Mouse (Mus musculus) retina, postnatal 7 days (tissue): ENCODE measurements around the gene Txndc2.
"Not testable (repeated sequence)": the region's sequence is repeated elsewhere in the genome, so short reads cannot be mapped to it uniquely, and the experiment has no call there.

Experiments used
- DNase-seq: peaks from one replicate; pipeline ENCODE4 v3.0.0-alpha.2; 2012; ENCODE audit warnings: low read depth, low spot score

The Txndc2 gene

GRCm38 (mm10) chr17:65656076-65656475, 14.1 kb upstream of the Txndc2 start:
- no peak for DNase-seq

GRCm38 (mm10) chr17:65655608-65656007, 13.6 kb upstream of the Txndc2 start:
- DNase-seq, result no peak

DNA sequence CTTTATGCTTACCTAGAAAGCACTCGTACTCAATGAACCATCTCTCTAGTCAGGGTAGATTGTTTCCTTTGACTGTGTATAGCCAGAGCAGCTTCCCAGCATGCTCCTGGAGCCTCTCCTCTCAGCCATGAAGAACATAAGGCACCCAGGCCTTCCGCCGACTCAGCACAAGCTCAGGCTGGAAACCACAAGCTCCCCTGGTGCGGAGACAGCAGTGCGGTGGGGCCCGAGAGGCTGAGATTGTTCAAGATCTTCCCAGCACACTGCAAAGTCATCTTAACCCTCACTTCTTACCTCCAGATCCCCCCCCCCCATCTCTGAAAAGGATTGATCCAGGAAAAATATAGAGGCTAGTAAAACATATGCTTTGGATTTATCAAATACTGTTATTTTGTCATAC, 8.6 kb upstream of the Txndc2 start:
- DNase-seq, result no peak

DNA sequence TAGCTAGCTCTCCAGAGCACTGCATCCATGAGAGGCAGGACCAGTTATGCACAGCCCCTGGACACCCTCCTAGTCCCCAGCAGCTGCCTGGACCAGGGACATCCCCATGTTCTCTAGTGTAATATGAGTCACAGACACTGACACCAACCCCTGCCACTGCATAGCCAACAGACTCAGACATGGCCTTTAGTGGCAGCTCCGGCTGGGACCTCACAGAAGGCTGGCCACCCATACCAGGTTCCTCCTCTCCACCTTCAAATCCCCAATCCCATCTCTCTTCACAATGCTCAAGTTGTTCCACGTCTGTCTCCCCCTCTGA, 7.2 kb upstream of the Txndc2 start:
- DNase-seq, result no peak

- no peak for DNase-seq
These were observed 6.6 kb upstream of the Txndc2 start for GRCm38 (mm10) chr17:65648371-65649174.

- DNase-seq, result no peak
These were observed 6.0 kb upstream of the Txndc2 start for GRCm38 (mm10) chr17:65647961-65648360.

DNA sequence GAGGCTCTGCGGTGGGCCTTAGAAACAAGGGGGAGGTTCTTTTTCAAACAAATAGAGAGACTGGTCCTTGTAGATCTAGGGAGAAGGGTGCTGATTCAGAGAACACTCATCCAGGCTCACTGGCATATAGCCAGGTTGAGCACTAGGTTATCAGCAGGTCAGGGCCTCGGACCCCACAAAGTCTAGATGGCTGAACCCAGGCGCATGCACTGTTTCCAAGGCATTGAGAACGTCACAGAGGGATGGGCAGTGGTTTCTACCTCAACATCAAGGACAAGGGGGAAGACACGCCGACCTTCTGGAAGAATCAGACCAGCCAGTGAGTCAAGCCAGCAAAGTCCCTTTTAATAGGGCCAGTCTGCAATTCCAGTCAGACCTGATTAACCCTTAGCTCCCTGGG, 5.3 kb upstream of the Txndc2 start:
- no peak for DNase-seq

DNA sequence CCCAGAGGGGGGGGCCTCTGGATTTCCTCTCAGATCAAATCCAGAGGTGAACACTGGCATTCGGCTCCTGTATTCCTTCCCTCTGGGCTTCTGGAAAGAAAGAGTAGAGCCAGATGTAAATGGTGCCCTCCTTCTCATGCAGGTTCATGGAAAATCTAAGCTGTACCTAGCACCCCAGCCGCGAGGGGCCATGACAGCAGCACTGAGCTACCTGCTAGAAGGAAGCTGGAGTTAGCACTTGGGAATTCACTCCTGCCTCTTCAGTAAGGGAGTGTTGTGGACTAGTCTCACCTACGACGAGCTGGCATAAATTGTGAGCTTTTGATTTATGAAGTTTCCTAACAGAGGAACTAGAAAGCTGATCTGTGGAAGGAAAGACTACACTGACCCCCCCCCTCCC, 1.6 kb upstream of the Txndc2 start:
- no peak for DNase-seq

- DNase-seq, result no peak
These were observed 1.1 kb upstream of the Txndc2 start for GRCm38 (mm10) chr17:65643051-65643521.

DNA sequence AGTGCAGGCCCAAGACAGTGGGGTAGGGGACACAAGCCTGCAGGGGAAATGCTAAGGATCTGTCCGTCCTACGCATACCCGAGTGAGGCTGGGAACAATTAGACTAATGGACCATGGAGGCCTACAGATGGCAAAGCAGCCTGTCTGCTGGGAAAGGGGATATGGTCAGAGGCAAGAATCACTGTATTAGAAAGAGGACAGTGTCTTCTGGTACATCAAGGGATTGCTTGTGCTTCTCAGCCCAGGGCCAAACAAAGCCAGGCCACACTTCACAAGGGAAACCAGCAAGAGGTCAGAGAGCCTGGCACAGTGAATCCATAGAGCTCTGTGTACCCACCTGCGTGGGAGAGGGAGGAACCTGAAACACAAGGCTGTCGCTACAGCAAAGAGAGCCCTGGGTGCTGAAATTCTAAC, 617 bp upstream of the Txndc2 start:
- DNase-seq, result no peak

DNA sequence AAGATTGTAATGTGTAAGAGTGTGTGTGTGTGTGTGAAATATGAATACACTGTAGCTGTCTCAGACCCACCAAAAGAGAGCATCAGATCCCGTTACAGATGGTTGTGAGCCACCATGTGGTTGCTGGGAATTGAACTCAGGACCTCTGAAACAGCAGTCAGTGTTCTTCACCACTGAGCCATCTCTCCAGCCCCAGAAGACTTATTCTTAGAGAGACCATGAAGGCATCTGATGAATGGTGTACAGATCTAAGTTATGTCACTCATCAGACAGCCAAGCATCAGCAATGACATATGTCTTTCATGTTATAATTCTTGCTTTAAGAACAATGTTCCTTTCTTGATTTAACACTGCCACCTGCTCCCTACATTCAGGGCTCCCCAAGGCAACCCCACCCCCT, 2.8 kb downstream of the Txndc2 start:
- no peak for DNase-seq

- DNase-seq, result no peak
These were observed 6.1 kb downstream of the Txndc2 start for GRCm38 (mm10) chr17:65635715-65636360.

DNA sequence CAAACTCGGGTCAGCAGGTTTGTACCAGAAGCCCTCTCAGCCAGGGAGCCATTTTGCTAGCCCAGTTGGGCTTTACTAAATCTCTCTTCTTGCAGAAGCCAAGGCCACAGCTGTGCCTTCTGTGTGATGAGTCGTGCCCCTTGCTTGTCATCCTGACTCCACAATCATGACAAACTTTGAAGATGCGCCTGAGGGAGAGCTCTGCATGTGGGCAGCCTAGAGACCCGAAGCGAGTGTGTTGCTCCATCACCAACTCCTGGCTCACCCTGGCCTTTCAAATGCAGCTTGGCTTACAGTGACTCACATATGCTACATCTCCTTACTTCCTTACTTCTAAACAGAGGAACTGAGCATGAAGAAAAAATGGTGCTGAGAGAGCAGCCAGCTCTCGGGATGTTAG, 12.0 kb downstream of the Txndc2 start:
- no peak for DNase-seq

GRCm38 (mm10) chr17:65628823-65629532, 13.0 kb downstream of the Txndc2 start:
- not testable (repeated sequence) for DNase-seq

GRCm38 (mm10) chr17:65626301-65626700, 15.7 kb downstream of the Txndc2 start:
- no peak for DNase-seq

GRCm38 (mm10) chr17:65625563-65625962, 16.4 kb downstream of the Txndc2 start:
- DNase-seq, result no peak

GRCm38 (mm10) chr17:65623130-65623529, 18.8 kb downstream of the Txndc2 start:
- no peak for DNase-seq

DNA sequence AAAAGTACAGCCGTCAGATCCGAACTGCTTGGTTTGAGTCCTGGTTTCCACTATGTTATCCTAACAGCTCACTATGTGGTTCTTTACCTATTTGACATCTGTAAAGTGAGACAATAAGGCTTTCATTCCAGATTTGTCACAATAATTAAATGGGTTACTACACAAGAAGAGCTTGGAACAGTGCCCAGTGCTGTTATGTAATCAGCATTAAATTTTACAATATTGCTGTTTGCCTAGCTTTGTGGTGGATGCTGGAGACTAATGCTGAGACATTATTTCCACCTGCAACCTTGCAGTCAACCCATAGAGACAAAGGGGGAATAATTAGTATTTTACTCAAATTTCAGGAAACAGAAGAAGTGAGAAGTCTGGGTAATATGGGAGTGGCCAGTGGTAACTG, 23.5 kb downstream of the Txndc2 start:
- no peak for DNase-seq

- DNase-seq, result no peak
These were observed 26.3 kb downstream of the Txndc2 start for GRCm38 (mm10) chr17:65615678-65616077.

GRCm38 (mm10) chr17:65614431-65614830, 27.5 kb downstream of the Txndc2 start:
- DNase-seq, result no peak

- DNase-seq, result peak; percentile 96
These were observed 28.2 kb downstream of the Txndc2 start, which contains the start of gene Vapa for GRCm38 (mm10) chr17:65613463-65614412. Gene Vapa, minus strand, starts transcription at chr17:65613555.

DNA sequence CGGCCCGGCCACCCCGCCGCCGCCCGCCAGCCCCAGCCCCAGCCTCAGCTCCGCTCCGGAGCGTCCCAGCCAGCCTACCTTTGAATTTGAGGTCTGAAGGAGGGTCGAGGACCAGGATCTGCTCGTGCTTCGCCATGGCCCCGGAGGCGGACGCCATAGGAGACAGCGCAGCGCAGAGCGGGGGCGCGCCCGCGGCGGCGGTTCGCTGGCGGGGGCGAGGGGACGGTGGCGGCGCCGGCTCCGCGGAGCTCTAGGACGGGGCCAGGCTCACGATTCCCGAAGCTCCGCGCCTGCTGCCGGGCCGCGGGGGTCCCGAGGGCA, 28.9 kb downstream of the Txndc2 start:
- DNase-seq, result no peak
